Mouse (Mus musculus) midbrain, embryonic 14.5 days (tissue): ENCODE data around the gene Wsb1. TPM values are rescaled to one million over a fixed set of nuclear protein-coding genes. Genes with fewer than 3 reads are reported as not detected.
"Not testable (repeated sequence)": the region's sequence is repeated elsewhere in the genome, so short reads cannot be mapped to it uniquely, and the experiment has no call there.

Experiments used
- ATAC-seq: fragments of 200-750 bp; cut with Nextera tagmentation; 2 replicates; pipeline ENCODE4 v1.8.0; 2017; ENCODE audit warnings: moderate number of reproducible peaks, moderate library complexity; ENCODE audit not compliant: low FRiP score, low TSS enrichment
- DNase-seq: peaks from one replicate; pipeline ENCODE4 v3.0.0-alpha.2; 2015
- H3K27ac ChIP-seq: fragments of 300-500 bp; sonication (generic); replicated peaks from 2 replicates; pipeline ENCODE4 v1.5.1; 2014; ENCODE audit warnings: mild to moderate bottlenecking, low read depth, low read length, moderate library complexity
- H3K27me3 ChIP-seq: fragments of 300-500 bp; sonication (generic); 2 replicates; pipeline ENCODE4 v1.6.1; 2014; ENCODE audit warnings: low read length, control low read depth, mixed read lengths; ENCODE audit not compliant: control insufficient read depth, insufficient read depth
- H3K36me3 ChIP-seq: fragments of 300-500 bp; sonication (generic); 2 replicates; pipeline ENCODE4 v1.6.1; 2014; ENCODE audit warnings: low read length, control low read depth; ENCODE audit not compliant: control insufficient read depth, insufficient read depth
- H3K4me1 ChIP-seq: fragments of 300-500 bp; sonication (generic); 2 replicates; pipeline ENCODE4 v1.6.1; 2014; ENCODE audit warnings: mild to moderate bottlenecking, antibody characterized with exemption, low read length, control low read depth; ENCODE audit not compliant: control insufficient read depth, insufficient read depth
- H3K4me2 ChIP-seq: fragments of 300-500 bp; sonication (generic); 2 replicates; pipeline ENCODE4 v1.6.1; 2014; ENCODE audit warnings: mild to moderate bottlenecking, low read length, moderate library complexity
- H3K4me3 ChIP-seq: fragments of 300-500 bp; sonication (generic); replicated peaks from 2 replicates; pipeline ENCODE4 v1.5.1; 2014; ENCODE audit warnings: low read depth, low read length
- H3K9ac ChIP-seq: fragments of 300-500 bp; sonication (generic); replicated peaks from 2 replicates; pipeline ENCODE4 v1.6.1; 2014; ENCODE audit warnings: mild to moderate bottlenecking, low read length, moderate library complexity
- H3K9me3 ChIP-seq: fragments of 300-500 bp; sonication (generic); 2 replicates; pipeline ENCODE4 v1.6.1; 2016; ENCODE audit warnings: low read length, control low read depth, mixed read lengths; ENCODE audit not compliant: control insufficient read depth
- WGBS: fragments of 180-500 bp; shearing (Covaris S2); extraction: QIAGEN DNeasy Blood & Tissue Kit; methylation state at CpG from one replicate; pipeline ENCODE4 v1.1.7; 2014; 5-methylcytosine and 5-hydroxymethylcytosine counted together
- polyA plus RNA-seq: library from polyadenylated mRNA; unstranded; fragments of >200 nt; fragmentation: Nextera tagmentation; extraction: Ambion mirVana; gene quantifications from 2 replicates; pipeline ENCODE4 v1.2.1, GENCODE M21; 2014

Gene Wsb1
- 610 and 743 TPM in 2 replicates for polyA plus RNA-seq

GRCm38 (mm10) chr11:79254391-79255098, at the start of gene Wsb1:
Gene Wsb1, minus strand, starts transcription at chr11:79254671.
- ATAC-seq = peak; percentile 95
- Histone ChIP-seq H3K9me3 (no peaks in the 10 kb centered on the region), H3K4me2 (peak within 1 kb of the TSS; percentile 79), H3K9ac (peak within 1 kb of the TSS; percentile 96), H3K36me3 (peaks cover 14% of the 10 kb centered on the region), H3K4me1 (peaks cover 25% of the 10 kb centered on the region), H3K27me3 (no peaks in the 10 kb centered on the region), H3K27ac (peak within 1 kb of the TSS; percentile 99), H3K4me3 (peak within 1 kb of the TSS; percentile 97)
- peak; percentile 96 for DNase-seq
- 2% methylated on average over 50 of the region's 50 CpGs for WGBS

GRCm38 (mm10) chr11:79304245-79304644, 49.8 kb upstream of the Wsb1 start:
- 82% methylated on average over 4 of the region's 4 CpGs for whole genome bisulfite sequencing
- not testable (repeated sequence) for H3K4me1 ChIP-seq, H3K36me3 ChIP-seq, H3K27ac ChIP-seq, H3K4me3 ChIP-seq, H3K9me3 ChIP-seq, H3K27me3 ChIP-seq, H3K4me2 ChIP-seq, H3K9ac ChIP-seq, DNase-seq, ATAC-seq

- Histone ChIP-seq H3K4me2 (no peak overlapping the region), H3K9ac (no peak overlapping the region), H3K36me3 (no peaks in the 10 kb centered on the region), H3K9me3 (no peaks in the 10 kb centered on the region), H3K27me3 (no peaks in the 10 kb centered on the region), H3K27ac (no peak overlapping the region), H3K4me1 (0 out of 2 replicates have a peak, but pooled peaks cover 10% of the 10 kb centered on the region), H3K4me3 (no peak overlapping the region)
- 77% methylated on average over 6 of the region's 6 CpGs for WGBS
- ATAC-seq (no peak), DNase-seq (no peak)
These were observed 48.6 kb upstream of the Wsb1 start for GRCm38 (mm10) chr11:79303109-79303508.

GRCm38 (mm10) chr11:79299719-79300431, 45.4 kb upstream of the Wsb1 start:
- Histone ChIP-seq H3K9me3 (no peaks in the 10 kb centered on the region), H3K36me3 (no peaks in the 10 kb centered on the region), H3K4me3 (no peak overlapping the region), H3K9ac (no peak overlapping the region), H3K27me3 (no peaks in the 10 kb centered on the region), H3K4me1 (no peaks in the 10 kb centered on the region), H3K27ac (no peak overlapping the region), H3K4me2 (no peak overlapping the region)
- no peak for ATAC-seq
- no peak for DNase-seq
- 86% methylated on average over 9 of the region's 9 CpGs for WGBS

GRCm38 (mm10) chr11:79296856-79297491, 42.5 kb upstream of the Wsb1 start, which contains the start of gene Gm9964:
Gene Gm9964, minus strand, starts transcription at chr11:79296906.
- no peak for DNase-seq

GRCm38 (mm10) chr11:79296167-79296566, 41.7 kb upstream of the Wsb1 start:
- 27% methylated on average over 1 of the region's 1 CpGs for WGBS
- ATAC-seq = no peak

More at GRCm38 (mm10) chr11:79296856-79297491, 42.5 kb upstream of the Wsb1 start, which contains the start of gene Gm9964:
- Histone ChIP-seq H3K36me3 (no peaks in the 10 kb centered on the region), H3K27me3 (no peaks in the 10 kb centered on the region), H3K4me3 (no peak within 1 kb of the TSS), H3K4me1 (no peaks in the 10 kb centered on the region), H3K4me2 (no peak within 1 kb of the TSS), H3K27ac (no peak within 1 kb of the TSS), H3K9ac (no peak within 1 kb of the TSS), H3K9me3 (no peaks in the 10 kb centered on the region)
- WGBS = 79% methylated on average over 5 of the region's 5 CpGs
- ATAC-seq = no peak

GRCm38 (mm10) chr11:79293971-79294370, 39.5 kb upstream of the Wsb1 start:
- DNase-seq = no peak
- no peak overlapping the region for H3K27ac ChIP-seq
- H3K9me3 ChIP-seq = no peaks in the 10 kb centered on the region
- no peak overlapping the region for H3K9ac ChIP-seq
- H3K27me3 ChIP-seq = no peaks in the 10 kb centered on the region
- no peaks in the 10 kb centered on the region for H3K4me1 ChIP-seq
- no peaks in the 10 kb centered on the region for H3K36me3 ChIP-seq
- H3K4me3 ChIP-seq = no peak overlapping the region
- 50% methylated on average over 1 of the region's 1 CpGs for WGBS
- ATAC-seq = no peak
- no peak overlapping the region for H3K4me2 ChIP-seq

More at GRCm38 (mm10) chr11:79296167-79296566, 41.7 kb upstream of the Wsb1 start:
- Histone ChIP-seq H3K27me3 (no peaks in the 10 kb centered on the region), H3K9ac (no peak overlapping the region), H3K27ac (no peak overlapping the region), H3K4me1 (no peaks in the 10 kb centered on the region), H3K4me3 (no peak overlapping the region), H3K4me2 (no peak overlapping the region), H3K36me3 (no peaks in the 10 kb centered on the region), H3K9me3 (no peaks in the 10 kb centered on the region)
- DNase-seq = peak; percentile 78

GRCm38 (mm10) chr11:79293025-79293424, 38.6 kb upstream of the Wsb1 start:
- Histone ChIP-seq H3K9ac (no peak overlapping the region), H3K27ac (no peak overlapping the region), H3K27me3 (no peaks in the 10 kb centered on the region), H3K4me2 (no peak overlapping the region), H3K4me1 (no peaks in the 10 kb centered on the region), H3K9me3 (no peaks in the 10 kb centered on the region), H3K4me3 (no peak overlapping the region), H3K36me3 (no peaks in the 10 kb centered on the region)
- no peak for ATAC-seq
- DNase-seq = no peak
- 95% methylated on average over 3 of the region's 3 CpGs for WGBS
